In genomic region chr2:32105930-32106329, GRCm38 (mm10) we compare ENCODE assay signal across 16 mouse cellular contexts. TPM values are rescaled to one million over a fixed set of nuclear protein-coding genes. Genes with fewer than 3 reads are reported as not detected.
DNase-seq lines count a peak whose midpoint lies in the region; ATAC-seq and TF ChIP-seq lines count a peak whose summit lies in the region.
"Had no signal": no experiment of that assay in that cellular context is flagged by ENCODE, and none has a peak within 500 bp of the region (broad histone marks: within the 10 kb centered on the region; RNA-seq: fewer than 3 reads in every experiment).

No protein-coding gene starts in this region.

- H3K9ac ChIP-seq in heart, embryonic 16.5 days (ENCODE audit: low read length) = peak overlapping the region; percentile 55
- no peak overlapping the region; the same call in 1 of the 2 replicates for H3K9ac ChIP-seq in liver, embryonic 15.5 days
- no peak overlapping the region for H3K9ac ChIP-seq in liver, embryonic 11.5 days (ENCODE audit: low read depth, low read length)
- H3K9ac ChIP-seq in neural tube, embryonic 14.5 days (replicated peaks; ENCODE audit: low read depth, low read length) = no peak overlapping the region
- H3K9ac ChIP-seq: forebrain, embryonic 13.5 days; limb, embryonic 15.5 days had no signal

- H3K4me3 ChIP-seq in gastrocnemius, adult 2 months = peak overlapping the region; percentile 47
- no peak overlapping the region for H3K4me3 ChIP-seq in heart, embryonic 16.5 days (ENCODE audit: low read length)
- no peak overlapping the region for H3K4me3 ChIP-seq in liver, embryonic 15.5 days (replicated peaks)
- H3K4me3 ChIP-seq in liver, embryonic 11.5 days (ENCODE audit: low read depth, low read length) = no peak overlapping the region
- no peak overlapping the region for H3K4me3 ChIP-seq in neural tube, embryonic 14.5 days (ENCODE audit: low read depth, low read length)
- H3K4me3 ChIP-seq: forebrain, embryonic 13.5 days; limb, embryonic 15.5 days had no signal

- intact Hi-C loops in gastrocnemius, adult 2 months (cut with DNase I) = no loop called here

- TF ChIP-seq CTCF in gastrocnemius, adult 2 months (IDR thresholded peaks at IDR 0.05) = no peak

- ATAC-seq in heart, embryonic 16.5 days (replicated peaks; ENCODE audit: extremely low read depth, insufficient read depth, low FRiP score) = no peak
- no peak for ATAC-seq in liver, embryonic 15.5 days (ENCODE audit: insufficient read depth)
- ATAC-seq in liver, embryonic 11.5 days (replicated peaks; ENCODE audit: low FRiP score) = no peak
- ATAC-seq in neural tube, embryonic 14.5 days (ENCODE audit: low read depth) = no peak
- ATAC-seq: forebrain, embryonic 13.5 days; lung, postnatal 0 days had no signal

- no peaks in the 10 kb centered on the region for H3K27me3 ChIP-seq in heart, embryonic 16.5 days (ENCODE audit: control insufficient read depth, insufficient read depth, low read length)
- no peaks in the 10 kb centered on the region; the same call in 1 of the 2 replicates for H3K27me3 ChIP-seq in liver, embryonic 15.5 days
- H3K27me3 ChIP-seq in liver, embryonic 11.5 days (replicated peaks; ENCODE audit: control insufficient read depth, insufficient read depth, low read length) = no peaks in the 10 kb centered on the region
- no peaks in the 10 kb centered on the region for H3K27me3 ChIP-seq in neural tube, embryonic 14.5 days (ENCODE audit: control insufficient read depth, insufficient read depth, low read length)
- H3K27me3 ChIP-seq: forebrain, embryonic 13.5 days; limb, embryonic 15.5 days had no signal

- WGBS in heart, embryonic 16.5 days = 77% methylated on average over 7 of the region's 7 CpGs
- WGBS in liver, embryonic 15.5 days (ENCODE audit: insufficient replicate concordance) = 73% methylated on average over 7 of the region's 7 CpGs
- WGBS in liver, embryonic 11.5 days = 78% methylated on average over 7 of the region's 7 CpGs
- WGBS in neural tube, embryonic 14.5 days = 81% methylated on average over 7 of the region's 7 CpGs

- H3K36me3 ChIP-seq in heart, embryonic 16.5 days (ENCODE audit: control insufficient read depth, insufficient read depth) = peaks cover 9% of the 10 kb centered on the region
- H3K36me3 ChIP-seq in liver, embryonic 15.5 days (replicated peaks) = no peaks in the 10 kb centered on the region
- H3K36me3 ChIP-seq in liver, embryonic 11.5 days (ENCODE audit: control insufficient read depth, insufficient read depth, low read length) = no peaks in the 10 kb centered on the region
- 0 out of 2 replicates have a peak, but pooled peaks cover 4% of the 10 kb centered on the region for H3K36me3 ChIP-seq in neural tube, embryonic 14.5 days (ENCODE audit: control insufficient read depth, insufficient read depth, low read length)
- H3K36me3 ChIP-seq: limb, embryonic 15.5 days had no signal

- H3K9me3 ChIP-seq in heart, embryonic 16.5 days (replicated peaks; ENCODE audit: control insufficient read depth, low read length) = no peaks in the 10 kb centered on the region
- no peaks in the 10 kb centered on the region for H3K9me3 ChIP-seq in liver, embryonic 15.5 days (replicated peaks)
- H3K9me3 ChIP-seq in liver, embryonic 11.5 days (ENCODE audit: control insufficient read depth, low read length) = no peaks in the 10 kb centered on the region
- no peaks in the 10 kb centered on the region for H3K9me3 ChIP-seq in neural tube, embryonic 14.5 days (ENCODE audit: control insufficient read depth, low read length)
- H3K9me3 ChIP-seq: forebrain, embryonic 13.5 days; limb, embryonic 15.5 days had no signal

- DNase-seq in gastrocnemius, adult 2 months = peak; percentile 31
- DNase-seq in gastrocnemius, adult 8-10 months (ENCODE audit: low spot score in 2 of 2) = no peak
- DNase-seq in heart, adult 8-10 months (ENCODE audit: low spot score) = no peak
- no peak for DNase-seq in liver, embryonic 11.5 days (ENCODE audit: low spot score)
- no peak for DNase-seq in ovary, postnatal 10 days (ENCODE audit: low spot score)
- DNase-seq: cerebellum, postnatal 10 days; kidney, adult 9 months; kidney, postnatal 36 days; right cerebral cortex, adult 18-20 months; thymus, adult 2 months had no signal

- no peak overlapping the region for H3K4me2 ChIP-seq in heart, embryonic 16.5 days (ENCODE audit: low read depth, low read length)
- no peak overlapping the region for H3K4me2 ChIP-seq in liver, embryonic 15.5 days
- no peak overlapping the region for H3K4me2 ChIP-seq in liver, embryonic 11.5 days
- no peak overlapping the region for H3K4me2 ChIP-seq in neural tube, embryonic 14.5 days (ENCODE audit: low read depth, low read length)
- H3K4me2 ChIP-seq: forebrain, embryonic 13.5 days; limb, embryonic 15.5 days had no signal

- H3K4me1 ChIP-seq in heart, embryonic 16.5 days (ENCODE audit: control insufficient read depth, insufficient read depth, low read length) = peaks cover 32% of the 10 kb centered on the region
- peaks cover 35% of the 10 kb centered on the region for H3K4me1 ChIP-seq in liver, embryonic 15.5 days (replicated peaks)
- H3K4me1 ChIP-seq in liver, embryonic 11.5 days (replicated peaks; ENCODE audit: control insufficient read depth, insufficient read depth, low read length) = peaks cover 7% of the 10 kb centered on the region
- H3K4me1 ChIP-seq in neural tube, embryonic 14.5 days (ENCODE audit: control insufficient read depth, insufficient read depth, low read length) = peaks cover 6% of the 10 kb centered on the region; the same call in 1 of the 2 replicates
- H3K4me1 ChIP-seq: limb, embryonic 15.5 days had no signal

- H3K27ac ChIP-seq in gastrocnemius, adult 2 months = peak overlapping the region; percentile 72
- peak overlapping the region; percentile 91 for H3K27ac ChIP-seq in heart, embryonic 16.5 days (ENCODE audit: low read length)
- 0 out of 2 replicates have a peak overlapping the region, but pooled peaks have one; percentile 0 for H3K27ac ChIP-seq in liver, embryonic 15.5 days (replicated peaks)
- H3K27ac ChIP-seq in liver, embryonic 11.5 days (ENCODE audit: low read depth, low read length) = no peak overlapping the region
- H3K27ac ChIP-seq in neural tube, embryonic 14.5 days (ENCODE audit: low read depth, low read length) = peak overlapping the region; percentile 77; the same call in 1 of the 2 replicates
- H3K27ac ChIP-seq: forebrain, embryonic 13.5 days; limb, embryonic 15.5 days had no signal

RNA-seq across cellular contexts. Expression of gene Plpp7, which starts 10.6 kb away (rescaled TPM):
- 100 to 1,000 TPM; 109 to 120 TPM for total RNA-seq in gastrocnemius, adult 2 months (2021)
- 100 to 1,000 TPM in 3 of 4 experiments, 10 to 100 TPM in 1; 99.5 to 130 (median 113) TPM for total RNA-seq in gastrocnemius, adult 8-10 months (2022)
- 19.7 and 21.4 TPM in 2 replicates for polyA plus RNA-seq in heart, embryonic 16.5 days (2015; fragmentation: Nextera tagmentation; extraction: Ambion mirVana)
- 10 to 100 TPM; 34.7 to 48.9 (median 42.6) TPM for total RNA-seq in heart, adult 8-10 months (2022)
- polyA plus RNA-seq in liver, embryonic 15.5 days (2015; fragmentation: Nextera tagmentation; extraction: Ambion mirVana) = 1.9 and 2.0 TPM in 2 replicates
- polyA plus RNA-seq in liver, embryonic 11.5 days (2014; fragmentation: Nextera tagmentation; extraction: Ambion mirVana) = 5.3 TPM in 2 replicates
- 23.8 and 25.2 TPM in 2 replicates for polyA plus RNA-seq in neural tube, embryonic 14.5 days (2014; fragmentation: Nextera tagmentation; extraction: Ambion mirVana)

RNA-seq across cellular contexts. Expression of gene Fam78a, which starts 21.3 kb away (rescaled TPM):
- 10 to 100 TPM in 1 of 2 experiments, 1 to 10 TPM in 1; 9.9 to 12.0 TPM for total RNA-seq in gastrocnemius, adult 2 months (2021)
- total RNA-seq in gastrocnemius, adult 8-10 months (2022) = 10 to 100 TPM; 10.8 to 17.5 (median 14.9) TPM
- 27.6 and 30.1 TPM in 2 replicates for polyA plus RNA-seq in heart, embryonic 16.5 days (2015; fragmentation: Nextera tagmentation; extraction: Ambion mirVana)
- total RNA-seq in heart, adult 8-10 months (2022) = 10 to 100 TPM; 12.7 to 26.1 (median 16.3) TPM
- 11.4 TPM in 2 replicates for polyA plus RNA-seq in liver, embryonic 15.5 days (2015; fragmentation: Nextera tagmentation; extraction: Ambion mirVana)
- polyA plus RNA-seq in liver, embryonic 11.5 days (2014; fragmentation: Nextera tagmentation; extraction: Ambion mirVana) = 19.2 and 19.8 TPM in 2 replicates
- 0.28 and 0.50 TPM in 2 replicates for polyA plus RNA-seq in neural tube, embryonic 14.5 days (2014; fragmentation: Nextera tagmentation; extraction: Ambion mirVana)

RNA-seq across cellular contexts. Expression of gene Prrc2b, which starts 45.0 kb away (rescaled TPM):
- 10 to 100 TPM; 76.4 to 86.9 TPM for total RNA-seq in gastrocnemius, adult 2 months (2021)
- 10 to 100 TPM; 81.0 to 90.8 (median 85.9) TPM for total RNA-seq in gastrocnemius, adult 8-10 months (2022)
- 19.3 and 30.1 TPM in 2 replicates for polyA plus RNA-seq in heart, embryonic 16.5 days (2015; fragmentation: Nextera tagmentation; extraction: Ambion mirVana)
- 10 to 100 TPM; 83.5 to 94.1 (median 89.2) TPM for total RNA-seq in heart, adult 8-10 months (2022)
- polyA plus RNA-seq in liver, embryonic 15.5 days (2015; fragmentation: Nextera tagmentation; extraction: Ambion mirVana) = 8.3 and 9.6 TPM in 2 replicates
- polyA plus RNA-seq in liver, embryonic 11.5 days (2014; fragmentation: Nextera tagmentation; extraction: Ambion mirVana) = 37.8 and 48.1 TPM in 2 replicates
- 101 and 118 TPM in 2 replicates for polyA plus RNA-seq in neural tube, embryonic 14.5 days (2014; fragmentation: Nextera tagmentation; extraction: Ambion mirVana)
